Mouse (Mus musculus): ENCODE results near the gene Tuba8. TPM values are rescaled to one million over a fixed set of nuclear protein-coding genes. Genes with fewer than 3 reads are reported as not detected.

Tuba8 gene
- polyA plus RNA-seq, 1 experiment from 2014 or later: 0.32 TPM

DNA sequence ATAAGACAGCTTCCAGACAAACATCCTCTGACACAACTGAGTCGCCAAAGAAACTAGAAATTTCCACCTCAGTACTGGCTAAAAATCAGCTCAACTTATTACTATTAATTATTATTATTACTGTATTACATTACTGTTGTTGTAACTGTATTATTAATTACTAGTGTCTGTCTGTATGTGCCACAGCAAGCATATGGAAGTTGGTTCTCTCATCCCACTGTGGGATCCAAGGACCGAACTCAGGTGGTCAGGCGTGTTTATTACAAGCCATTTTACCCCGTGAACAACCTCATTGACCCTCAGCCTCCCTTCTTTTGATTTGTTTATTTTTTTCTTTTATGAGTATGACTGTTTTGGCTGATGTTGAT is 61.2 kb downstream of the Tuba8 start:
- Histone ChIP-seq H3K4me1 (replicated peaks; ENCODE audit: insufficient read depth, low read length) (no peaks in the 10 kb centered on the region), H3K36me3 (ENCODE audit: insufficient read depth, low read length) (no peaks in the 10 kb centered on the region), H3K27ac (no peak overlapping the region), H3K9me3 (replicated peaks; ENCODE audit: low read length) (no peaks in the 10 kb centered on the region), H3K9ac (ENCODE audit: low read depth, low read length) (no peak overlapping the region), H3K4me3 (replicated peaks; ENCODE audit: low read depth, low read length) (no peak overlapping the region), H3K27me3 (ENCODE audit: insufficient read depth, low read length) (no peaks in the 10 kb centered on the region), H3K4me2 (ENCODE audit: low read length) (no peak overlapping the region; the same call in 1 of the 2 replicates)
- 0 out of 2 replicates have a peak, but pooled peaks have one; percentile 4 for ATAC-seq (replicated peaks; ENCODE audit: low FRiP score, low read depth)
- no peak for TF ChIP-seq CTCF (IDR thresholded peaks at IDR 0.05; ENCODE audit: low read depth)
- no peak for DNase-seq (ENCODE audit: low spot score)
- 13% methylated on average over 4 of the region's 4 CpGs for WGBS

DNA sequence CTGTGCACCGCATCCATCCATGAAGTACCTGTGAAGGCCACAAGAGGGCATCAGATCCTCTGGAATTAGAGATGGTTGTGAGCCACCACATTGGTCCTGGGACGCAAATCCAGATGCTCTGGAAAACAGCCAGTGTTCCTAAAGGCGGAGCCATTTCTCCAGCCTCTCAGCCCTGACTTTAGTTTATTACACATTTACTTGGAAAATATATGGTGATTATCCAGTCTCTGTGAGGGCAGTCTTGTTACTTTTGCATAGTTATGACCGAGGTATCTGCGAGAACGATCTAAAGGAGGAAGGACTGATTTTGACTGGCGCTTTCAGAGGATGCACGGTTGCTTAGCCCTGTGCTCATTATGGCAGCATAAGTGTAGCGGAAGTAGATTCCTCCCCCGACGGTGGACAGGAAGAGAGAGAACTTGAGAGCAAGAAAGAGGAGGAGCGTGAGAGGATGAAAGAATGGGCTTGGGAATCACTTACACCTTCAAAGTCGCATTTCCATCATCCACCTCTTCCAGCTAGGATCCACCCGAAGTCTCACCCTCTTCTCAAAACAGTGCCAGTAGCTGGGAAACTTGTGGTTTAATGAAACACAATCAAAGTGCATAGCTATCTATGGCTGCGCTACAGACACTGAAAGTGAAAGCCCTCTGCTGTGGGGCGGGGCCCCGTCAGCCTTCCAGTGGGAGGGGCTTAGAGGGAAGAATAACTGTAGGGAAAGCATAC is 61.7 kb downstream of the Tuba8 start:
- H3K4me2 ChIP-seq (ENCODE audit: low read length): peak overlapping the region; percentile 60
- DNase-seq (ENCODE audit: low spot score): peak; percentile 94
- H3K27me3 ChIP-seq (ENCODE audit: insufficient read depth, low read length): no peaks in the 10 kb centered on the region
- peak; percentile 97 for TF ChIP-seq CTCF (IDR thresholded peaks at IDR 0.05; ENCODE audit: low read depth)
- H3K4me1 ChIP-seq (replicated peaks; ENCODE audit: insufficient read depth, low read length): no peaks in the 10 kb centered on the region
- 7% methylated on average over 17 of the region's 17 CpGs for WGBS
- H3K36me3 ChIP-seq (ENCODE audit: insufficient read depth, low read length): no peaks in the 10 kb centered on the region
- peak overlapping the region; percentile 44 for H3K4me3 ChIP-seq (replicated peaks; ENCODE audit: low read depth, low read length)
- peak overlapping the region; percentile 25; the same call in 1 of the 2 replicates for H3K9ac ChIP-seq (ENCODE audit: low read depth, low read length)
- H3K27ac ChIP-seq: peak overlapping the region; percentile 60
- H3K9me3 ChIP-seq (replicated peaks; ENCODE audit: low read length): no peaks in the 10 kb centered on the region
- peak; percentile 91 for ATAC-seq (replicated peaks; ENCODE audit: low FRiP score, low read depth)

DNA sequence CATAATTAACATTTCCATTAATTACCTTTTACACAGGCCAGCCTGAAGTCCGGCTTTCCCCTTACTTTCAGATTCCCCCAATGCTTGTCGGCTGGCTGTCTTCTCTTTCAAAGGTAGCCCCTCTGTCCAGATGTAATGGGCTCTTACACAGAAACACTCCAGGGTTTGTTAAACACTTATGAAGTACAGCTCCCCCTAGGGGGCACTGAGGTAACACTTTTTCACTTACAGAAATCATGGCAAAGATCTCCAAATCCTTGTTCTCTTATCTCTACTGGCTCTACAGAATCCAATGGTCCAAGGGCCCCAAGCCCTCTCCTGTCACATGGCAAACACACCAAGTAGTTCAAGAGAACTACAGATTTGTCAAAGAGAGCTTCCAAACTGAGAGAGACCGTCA is 63.9 kb downstream of the Tuba8 start:
- TF ChIP-seq CTCF (IDR thresholded peaks at IDR 0.05; ENCODE audit: low read depth): peak; percentile 54
- Histone ChIP-seq H3K4me2 (ENCODE audit: low read length) (no peak overlapping the region), H3K9me3 (replicated peaks; ENCODE audit: low read length) (no peaks in the 10 kb centered on the region), H3K4me1 (replicated peaks; ENCODE audit: insufficient read depth, low read length) (no peaks in the 10 kb centered on the region), H3K27ac (no peak overlapping the region), H3K4me3 (replicated peaks; ENCODE audit: low read depth, low read length) (no peak overlapping the region), H3K36me3 (ENCODE audit: insufficient read depth, low read length) (no peaks in the 10 kb centered on the region), H3K27me3 (ENCODE audit: insufficient read depth, low read length) (no peaks in the 10 kb centered on the region), H3K9ac (ENCODE audit: low read depth, low read length) (no peak overlapping the region)
- ATAC-seq (replicated peaks; ENCODE audit: low FRiP score, low read depth): no peak
- 87% methylated on average over 3 of the region's 3 CpGs for WGBS
- DNase-seq (ENCODE audit: low spot score): peak; percentile 63

Other genes starting within 250 kb of the Tuba8 start
- 6.0 and 6.8 TPM in 2 replicates for gene Mical3, start 79.7 kb upstream of the Tuba8 start, polyA plus RNA-seq (2015; fragmentation: Nextera tagmentation; extraction: Ambion mirVana)
- gene Pex26, start 27.0 kb upstream of the Tuba8 start, polyA plus RNA-seq (2015; fragmentation: Nextera tagmentation; extraction: Ambion mirVana): 9.8 and 10.1 TPM in 2 replicates
- gene Usp18, start 35.2 kb downstream of the Tuba8 start, polyA plus RNA-seq (2015; fragmentation: Nextera tagmentation; extraction: Ambion mirVana): 8.3 and 12.0 TPM in 2 replicates
- 43.8 and 47.6 TPM in 2 replicates for gene Slc6a13, start 89.5 kb downstream of the Tuba8 start, polyA plus RNA-seq (2015; fragmentation: Nextera tagmentation; extraction: Ambion mirVana)
- gene Slc6a12, start 132.4 kb downstream of the Tuba8 start, polyA plus RNA-seq (2015; fragmentation: Nextera tagmentation; extraction: Ambion mirVana): 4.1 and 5.5 TPM in 2 replicates

Data from kidney, postnatal 0 days (tissue).